Mouse (Mus musculus) liver (tissue): ENCODE measurements around the gene Mfn1.

Source experiments
- DNase-seq: peaks from one replicate; pipeline ENCODE4 v3.0.0-alpha.2; 2020; ENCODE audit warnings: mixed read lengths

Gene Mfn1

GRCm38 (mm10) chr3:32614786-32615185 lies 85.5 kb downstream of the Mfn1 start:
- no peak for DNase-seq

GRCm38 (mm10) chr3:32615376-32615775 lies 86.1 kb downstream of the Mfn1 start:
- DNase-seq, result no peak

GRCm38 (mm10) chr3:32616006-32616330 lies 86.7 kb downstream of the Mfn1 start:
- no peak for DNase-seq

- peak; percentile 74 for DNase-seq
Measured at GRCm38 (mm10) chr3:32616331-32617052, 87.2 kb downstream of the Mfn1 start, which contains the start of gene Gnb4. Gnb4 (minus strand) TSS chr3:32616585.

GRCm38 (mm10) chr3:32617053-32617642 lies 87.9 kb downstream of the Mfn1 start:
- DNase-seq, result no peak

- DNase-seq, result no peak
Measured at GRCm38 (mm10) chr3:32621658-32622057, 92.4 kb downstream of the Mfn1 start.

GRCm38 (mm10) chr3:32622106-32622505 lies 92.8 kb downstream of the Mfn1 start:
- DNase-seq, result no peak

GRCm38 (mm10) chr3:32628141-32628540 lies 98.9 kb downstream of the Mfn1 start:
- DNase-seq, result no peak
